Mouse (Mus musculus): ENCODE data around the gene Bmp2k. TPM values are rescaled to one million over a fixed set of nuclear protein-coding genes. Genes with fewer than 3 reads are reported as not detected.
A peak's percentile ranks its signal among the peaks of the same experiment; 100 is the strongest.

Gene Bmp2k
- polyA plus RNA-seq, 1 experiment from 2014 or later: 13.9 TPM

DNA sequence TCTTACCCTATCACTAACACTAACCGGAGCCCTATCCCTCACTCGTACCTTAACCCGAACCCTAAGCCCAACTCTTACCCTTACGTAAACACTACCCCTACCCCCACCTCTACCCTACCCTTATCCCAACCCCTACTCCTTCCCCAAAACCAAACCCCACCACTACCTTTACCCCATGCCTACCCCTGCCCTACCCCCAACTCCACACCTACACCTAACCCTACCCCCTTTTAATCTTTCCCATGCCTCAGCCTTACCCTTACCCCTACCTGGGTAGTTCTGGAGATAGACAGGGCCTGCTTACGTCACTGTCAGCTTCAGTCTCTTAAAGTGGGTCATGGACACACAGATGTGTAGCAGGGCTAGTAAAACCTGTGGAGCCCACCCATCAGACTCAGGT is 51.4 kb downstream of the Bmp2k start:
- no peak for TF ChIP-seq CTCF (IDR thresholded peaks at IDR 0.05)
- no peak for ATAC-seq

GRCm38 (mm10) chr5:97054166-97054565 is 56.7 kb downstream of the Bmp2k start:
- CTCF ChIA-PET: interaction anchor here (1.4 kb wide), 2 partner anchors 10 to 200 kb away, joined by 5 to 12 read pairs; no protein-coding TSS in a partner anchor
- H3K27me3 ChIP-seq: no peaks in the 10 kb centered on the region

More for the DNA sequence above, 51.4 kb downstream of the Bmp2k start:
- no peak for DNase-seq (ENCODE audit: low read depth, low spot score)
- no peaks in the 10 kb centered on the region for H3K27me3 ChIP-seq
- POLR2A ChIA-PET: no interaction called here
- CTCF ChIA-PET: interaction anchor here (0.9 to 1.0 kb wide), 2 partner anchors 193 to 275 kb away, joined by 3 read pairs; no protein-coding TSS in a partner anchor
- in situ Hi-C loops (cut with MboI; ENCODE audit: low pct_unique_long_range_greater_than_20kb): no loop called here

GRCm38 (mm10) chr5:97054801-97055200 is 57.3 kb downstream of the Bmp2k start:
- ATAC-seq (no peak), DNase-seq (ENCODE audit: low read depth, low spot score) (no peak)
- ChIA-PET POLR2A (interaction anchor here (0.8 kb wide), 1 partner anchor 16 kb away, joined by 4 read pairs; no protein-coding TSS in a partner anchor), CTCF (interaction anchor here (1.1 to 1.6 kb wide), 7 partner anchors 11 to 206 kb away, joined by 4 to 12 read pairs (median 5); no protein-coding TSS in a partner anchor)
- H3K27me3 ChIP-seq: no peaks in the 10 kb centered on the region
- in situ Hi-C loops (cut with MboI; ENCODE audit: low pct_unique_long_range_greater_than_20kb): loop anchor here (5.0 to 10.0 kb wide), 2 partner anchors 202 to 790 kb away; no protein-coding TSS in a partner anchor
- no peak for TF ChIP-seq CTCF (IDR thresholded peaks at IDR 0.05)

More at GRCm38 (mm10) chr5:97054166-97054565, 56.7 kb downstream of the Bmp2k start:
- in situ Hi-C loops (cut with MboI; ENCODE audit: low pct_unique_long_range_greater_than_20kb): loop anchor here (10.0 kb wide), 1 partner anchor 789 kb away; no protein-coding TSS in a partner anchor
- DNase-seq (ENCODE audit: low read depth, low spot score) (no peak), ATAC-seq (no peak)
- no peak for TF ChIP-seq CTCF (IDR thresholded peaks at IDR 0.05)
- POLR2A ChIA-PET: no interaction called here

- ChIA-PET POLR2A (interaction anchor here (0.8 kb wide), 1 partner anchor 17 kb away, joined by 4 read pairs; no protein-coding TSS in a partner anchor), CTCF (interaction anchor here (0.9 to 1.6 kb wide), 8 partner anchors 11 to 207 kb away, joined by 3 to 12 read pairs (median 5); no protein-coding TSS in a partner anchor)
- TF ChIP-seq CTCF (IDR thresholded peaks at IDR 0.05): peak; percentile 66
- peak; percentile 19 for DNase-seq (ENCODE audit: low read depth, low spot score)
- no peaks in the 10 kb centered on the region for H3K27me3 ChIP-seq
- in situ Hi-C loops (cut with MboI; ENCODE audit: low pct_unique_long_range_greater_than_20kb): loop anchor here (5.0 to 10.0 kb wide), 2 partner anchors 203 to 791 kb away; no protein-coding TSS in a partner anchor
- no peak for ATAC-seq
These were observed 58.1 kb downstream of the Bmp2k start for GRCm38 (mm10) chr5:97055511-97056068.

DNA sequence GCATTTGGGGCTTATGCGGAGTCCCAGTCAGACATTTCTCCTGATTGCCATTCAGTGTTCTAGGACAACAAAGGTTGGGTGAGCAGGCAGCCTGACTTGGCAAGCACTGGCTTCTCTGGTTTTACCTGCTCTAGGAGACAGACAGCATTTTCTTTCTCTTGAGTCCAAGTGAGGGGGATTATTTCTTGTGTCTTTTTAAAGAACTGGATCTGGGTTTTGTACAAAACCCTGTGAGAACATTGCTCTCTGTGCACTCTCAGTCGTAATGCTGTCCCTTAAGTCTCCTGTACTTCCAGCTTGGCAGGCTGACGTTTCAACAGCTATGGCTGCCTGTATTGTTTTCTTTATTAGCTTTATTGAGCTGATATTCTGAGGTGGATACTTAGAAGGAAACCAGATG is 58.9 kb downstream of the Bmp2k start:
- in situ Hi-C loops (cut with MboI; ENCODE audit: low pct_unique_long_range_greater_than_20kb): loop anchor here (5.0 to 10.0 kb wide), 2 partner anchors 204 to 792 kb away; no protein-coding TSS in a partner anchor
- POLR2A ChIA-PET: no interaction called here
- DNase-seq (ENCODE audit: low read depth, low spot score) (no peak), ATAC-seq (no peak)
- no peak for TF ChIP-seq CTCF (IDR thresholded peaks at IDR 0.05)
- no peaks in the 10 kb centered on the region for H3K27me3 ChIP-seq
- CTCF ChIA-PET: no interaction called here

DNA sequence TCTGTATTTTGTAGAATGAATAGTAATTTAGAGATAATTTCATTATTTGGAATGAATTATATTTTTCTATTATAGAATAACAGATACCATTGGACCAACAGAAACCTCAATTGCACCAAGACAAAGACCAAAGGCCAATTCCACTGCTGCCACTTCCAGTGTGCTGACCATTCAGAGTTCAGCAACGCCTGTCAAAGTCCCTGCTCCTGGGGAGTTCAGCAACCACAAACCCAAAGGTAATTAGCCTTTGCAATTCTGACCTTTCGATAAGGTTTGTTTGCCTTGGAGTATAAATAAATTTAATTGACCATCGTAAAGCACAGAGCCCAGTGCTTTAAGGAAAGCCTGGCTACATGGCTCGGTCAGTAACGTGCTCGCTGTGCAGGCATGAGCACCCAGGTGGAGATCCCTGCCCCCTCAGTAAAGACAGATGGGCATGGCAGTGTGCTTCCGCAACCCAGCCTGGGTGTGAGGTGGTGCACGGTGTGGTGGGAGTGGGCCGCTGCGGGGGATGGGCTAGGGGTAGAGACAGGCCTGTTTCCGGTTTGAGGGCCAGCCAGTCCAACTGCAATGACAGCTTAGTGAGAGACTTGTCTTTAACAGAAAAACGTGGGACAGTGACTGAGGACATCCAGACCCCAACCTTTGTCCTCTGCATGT is 59.4 kb downstream of the Bmp2k start:
- TF ChIP-seq CTCF (IDR thresholded peaks at IDR 0.05): no peak
- POLR2A ChIA-PET: no interaction called here
- DNase-seq (ENCODE audit: low read depth, low spot score) (no peak), ATAC-seq (no peak)
- in situ Hi-C loops (cut with MboI; ENCODE audit: low pct_unique_long_range_greater_than_20kb): loop anchor here (5.0 to 10.0 kb wide), 2 partner anchors 205 to 792 kb away; no protein-coding TSS in a partner anchor
- no peaks in the 10 kb centered on the region for H3K27me3 ChIP-seq
- CTCF ChIA-PET: interaction anchor here (1.6 kb wide), 1 partner anchor 197 kb away, joined by 3 read pairs; no protein-coding TSS in a partner anchor

GRCm38 (mm10) chr5:97060864-97061263 is 63.4 kb downstream of the Bmp2k start:
- ATAC-seq (no peak), DNase-seq (ENCODE audit: low read depth, low spot score) (no peak)
- POLR2A ChIA-PET: interaction anchor here (1.1 kb wide), 1 partner anchor 202 kb away, joined by 3 read pairs; no protein-coding TSS in a partner anchor
- CTCF ChIA-PET: interaction anchor here (0.6 kb wide), 1 partner anchor 85 kb away, joined by 3 read pairs; no protein-coding TSS in a partner anchor
- TF ChIP-seq CTCF (IDR thresholded peaks at IDR 0.05): no peak
- in situ Hi-C loops (cut with MboI; ENCODE audit: low pct_unique_long_range_greater_than_20kb): no loop called here
- no peaks in the 10 kb centered on the region for H3K27me3 ChIP-seq

GRCm38 (mm10) chr5:97062041-97062440 is 64.6 kb downstream of the Bmp2k start:
- ChIA-PET CTCF (no interaction called here), POLR2A (no interaction called here)
- in situ Hi-C loops (cut with MboI; ENCODE audit: low pct_unique_long_range_greater_than_20kb): no loop called here
- no peaks in the 10 kb centered on the region for H3K27me3 ChIP-seq
- no peak for TF ChIP-seq CTCF (IDR thresholded peaks at IDR 0.05)
- ATAC-seq (no peak), DNase-seq (ENCODE audit: low read depth, low spot score) (no peak)

DNA sequence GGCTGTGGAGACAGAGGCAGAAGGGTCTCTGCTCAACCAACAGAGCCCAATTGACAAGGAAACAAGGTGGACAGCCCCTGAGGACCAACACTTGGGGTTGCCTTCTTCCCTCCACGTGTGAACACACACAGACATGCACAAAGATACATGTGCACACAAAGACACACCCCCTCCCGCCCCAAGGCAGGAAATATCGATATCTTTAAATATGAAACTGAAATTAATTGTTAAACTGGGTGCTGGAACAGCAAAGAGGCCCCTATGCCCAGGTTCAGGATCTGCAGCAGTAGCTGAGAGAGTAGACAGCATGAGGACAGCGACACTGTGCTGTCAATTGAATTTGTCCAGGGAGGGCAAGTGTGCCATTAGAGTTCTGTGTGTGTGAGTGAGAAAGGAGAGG is 68.3 kb downstream of the Bmp2k start:
- no peak for ATAC-seq
- no peak for TF ChIP-seq CTCF (IDR thresholded peaks at IDR 0.05)
- H3K27me3 ChIP-seq: no peaks in the 10 kb centered on the region
- in situ Hi-C loops (cut with MboI; ENCODE audit: low pct_unique_long_range_greater_than_20kb): no loop called here
- ChIA-PET POLR2A (no interaction called here), CTCF (no interaction called here)
- DNase-seq (ENCODE audit: low read depth, low spot score): no peak

DNA sequence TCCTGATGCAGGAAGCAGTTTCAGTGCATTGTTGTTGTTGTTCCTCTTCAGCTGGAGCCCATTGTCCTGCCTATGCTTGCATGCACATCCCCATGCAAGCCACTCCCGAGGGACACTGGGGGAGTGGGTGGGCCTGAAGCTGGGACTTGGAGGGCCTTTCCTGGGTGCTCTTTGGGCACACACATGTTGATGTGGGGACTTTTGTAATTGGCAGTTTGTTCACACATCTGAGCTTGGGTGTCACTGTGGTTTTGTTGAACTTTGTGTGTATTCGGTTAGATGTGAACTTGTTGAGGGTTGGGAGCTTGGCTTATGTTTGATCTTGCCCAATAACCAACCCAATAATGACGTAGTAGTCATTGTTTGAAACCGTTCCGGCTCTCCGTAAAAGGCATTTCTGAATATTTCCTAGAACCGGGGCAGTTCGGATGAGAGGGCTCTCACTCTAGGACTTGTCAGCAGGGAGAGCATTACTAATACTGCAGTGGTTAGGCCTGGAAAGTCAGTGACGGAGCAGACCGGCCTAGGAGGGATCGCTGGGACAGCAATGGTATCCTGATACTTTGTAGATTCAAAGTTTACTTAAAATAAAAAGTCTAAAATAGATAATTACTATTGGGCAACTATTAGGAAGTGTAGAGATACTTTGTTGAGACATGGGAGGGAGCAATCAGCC is 78.1 kb downstream of the Bmp2k start:
- no peaks in the 10 kb centered on the region for H3K27me3 ChIP-seq
- no peak for ATAC-seq
- DNase-seq (ENCODE audit: low read depth, low spot score): no peak
- in situ Hi-C loops (cut with MboI; ENCODE audit: low pct_unique_long_range_greater_than_20kb): no loop called here
- POLR2A ChIA-PET: no interaction called here
- no peak for TF ChIP-seq CTCF (IDR thresholded peaks at IDR 0.05)
- CTCF ChIA-PET: interaction anchor here (1.0 kb wide), 1 partner anchor 9 kb away, joined by 3 read pairs; no protein-coding TSS in a partner anchor

Data from Patski (cell line).